Mouse (Mus musculus) left cerebral cortex, adult 6 months (tissue): Measurements from ENCODE around the gene Gm15294. TPM values are rescaled to one million over a fixed set of nuclear protein-coding genes. Genes with fewer than 3 reads are reported as not detected.

Experiments
- long read RNA-seq, 2 experiments: library from polyadenylated mRNA; unstranded; transcript quantifications; one replicate each; pipeline ENCODE4 v2.0.0; 2019 to 2020
- polyA plus RNA-seq: library from polyadenylated mRNA; unstranded; fragments of <200 nt; fragmentation: Nextera tagmentation; gene quantifications from 2 replicates; pipeline ENCODE4 v1.2.3, GENCODE M21; 2021

The Gm15294 gene
- not detected in 2 replicates for polyA plus RNA-seq
- long read RNA-seq, experiment 1: 0 reads
- long read RNA-seq, experiment 2: 0 reads

GRCm38 (mm10) chrX:141875135-141875534 is at the start of gene Gm15294:
Gm15294 (minus strand) TSS chrX:141875235.

Other genes with a start within 250 kb of the Gm15294 start
- 0.09 and 0.10 TPM in 2 replicates for gene Irs4, start 150.0 kb downstream of the Gm15294 start, polyA plus RNA-seq